8 mouse cellular contexts compared by ENCODE assay signal in genomic region chr2:163122319-163122718, GRCm38 (mm10). TPM values are rescaled to one million over a fixed set of nuclear protein-coding genes. Genes with fewer than 3 reads are reported as not detected.
DNase-seq lines count a peak whose midpoint lies in the region; ATAC-seq and TF ChIP-seq lines count a peak whose summit lies in the region.

No protein-coding gene starts in this region.

- WGBS in lung, embryonic 15.5 days, result 13% methylated on average over 9 of the region's 9 CpGs
- 8% methylated on average over 9 of the region's 9 CpGs for WGBS in small intestine, adult 2 months

- no peak overlapping the region for H3K27ac ChIP-seq in lung, embryonic 15.5 days
- H3K27ac ChIP-seq in small intestine, adult 2 months (ENCODE audit: insufficient read depth, low read depth, low read length), result no peak overlapping the region; the same call in 1 of the 2 replicates

- ATAC-seq in megakaryocyte, adult 5-6 weeks (ENCODE audit: poor library complexity, severe bottlenecking), result no peak
- peak; percentile 85 for ATAC-seq in lung, embryonic 15.5 days (ENCODE audit: borderline replicate concordance, extremely low read depth, low FRiP score, low TSS enrichment)

- peak; percentile 69 for DNase-seq in embryo, embryonic 10.5 days (ENCODE audit: low spot score)
- peak; percentile 14 for DNase-seq in heart, adult 9 months (ENCODE audit: low spot score in 2 of 2)
- peak; percentile 56 for DNase-seq in kidney, adult 18-20 months
- no peak for DNase-seq in layer of hippocampus, postnatal 14 days (ENCODE audit: low spot score in 2 of 2)

- TF ChIP-seq POLR2A in small intestine, adult 2 months (IDR thresholded peaks at IDR 0.05; ENCODE audit: low read depth, low read length), result no peak

- H3K4me1 ChIP-seq in megakaryocyte, embryonic 14.5 days, result peaks cover 21% of the 10 kb centered on the region
- peaks cover 10% of the 10 kb centered on the region for H3K4me1 ChIP-seq in lung, embryonic 15.5 days
- peaks cover 3% of the 10 kb centered on the region for H3K4me1 ChIP-seq in small intestine, adult 2 months (ENCODE audit: control insufficient read depth, insufficient read depth, insufficient read length, low read length)

- H3K36me3 ChIP-seq in megakaryocyte, embryonic 14.5 days (replicated peaks; ENCODE audit: low read length), result no peaks in the 10 kb centered on the region
- H3K36me3 ChIP-seq in lung, embryonic 15.5 days, result no peaks in the 10 kb centered on the region
- no peaks in the 10 kb centered on the region for H3K36me3 ChIP-seq in small intestine, adult 2 months (ENCODE audit: control insufficient read depth, insufficient read depth, low read length)

- peak overlapping the region; percentile 38 for H3K4me3 ChIP-seq in megakaryocyte, embryonic 14.5 days (replicated peaks)
- no peak overlapping the region for H3K4me3 ChIP-seq in lung, embryonic 15.5 days
- H3K4me3 ChIP-seq in small intestine, adult 2 months (ENCODE audit: low read depth, low read length), result 0 out of 2 replicates have a peak overlapping the region, but pooled peaks have one; percentile 6

- H3K9ac ChIP-seq in lung, embryonic 15.5 days, result no peak overlapping the region

- H3K27me3 ChIP-seq in megakaryocyte, embryonic 14.5 days (replicated peaks), result peaks cover 63% of the 10 kb centered on the region
- H3K27me3 ChIP-seq in lung, embryonic 15.5 days, result peaks cover 27% of the 10 kb centered on the region
- peaks cover 4% of the 10 kb centered on the region; the same call in 1 of the 2 replicates for H3K27me3 ChIP-seq in small intestine, adult 2 months (ENCODE audit: control insufficient read depth, insufficient read depth, low read length)

- peaks cover 5% of the 10 kb centered on the region for H3K9me3 ChIP-seq in megakaryocyte, embryonic 14.5 days
- H3K9me3 ChIP-seq in lung, embryonic 15.5 days, result no peaks in the 10 kb centered on the region

- H3K4me2 ChIP-seq in lung, embryonic 15.5 days, result peak overlapping the region; percentile 42

- no peak for TF ChIP-seq CTCF in small intestine, adult 2 months (IDR thresholded peaks at IDR 0.05; ENCODE audit: extremely low read depth, insufficient read length, insufficient replicate concordance, low read depth, low read length)

RNA-seq across cellular contexts. Expression of gene Gtsf1l, which starts 34.7 kb away (rescaled TPM):
- polyA plus RNA-seq in megakaryocyte, embryonic 14.5 days (2012; ENCODE audit: insufficient read depth, low replicate concordance), result not detected in 2 replicates
- not detected in 2 replicates for total RNA-seq in megakaryocyte, adult 5-6 weeks (2015)
- not detected in 2 replicates for total RNA-seq in megakaryocyte, adult 5-6 weeks (2017)
- not detected in 2 replicates for polyA plus RNA-seq in lung, embryonic 15.5 days (2015; fragmentation: Nextera tagmentation; extraction: Ambion mirVana)
- polyA plus RNA-seq in small intestine, adult 2 months (2012; rRNA removed), result not detected in 2 replicates
- total RNA-seq in layer of hippocampus, postnatal 14 days (2021), result not detected

Comparison
In these comparisons a context has a peak if more than half of its experiments do, and no peak if none do; other contexts are left out.
1. DNase-seq: peak in embryo, embryonic 10.5 days (single experiment), heart, adult 9 months (2 of 2) and kidney, adult 18-20 months (single experiment); none in layer of hippocampus, postnatal 14 days (0 of 2).